Mouse (Mus musculus): ENCODE data around the gene Tssc4. TPM values are rescaled to one million over a fixed set of nuclear protein-coding genes. Genes with fewer than 3 reads are reported as not detected.

Gene Tssc4
- total RNA-seq, 2 experiments from 2014 or later, result 7.4 to 8.6 TPM

- no peak for DNase-seq
Observed at GRCm38 (mm10) chr7:143109696-143110095, 40.6 kb downstream of the Tssc4 start.

GRCm38 (mm10) chr7:143110803-143111202 is 41.8 kb downstream of the Tssc4 start:
- DNase-seq, result no peak

GRCm38 (mm10) chr7:143111719-143112118 is 42.7 kb downstream of the Tssc4 start:
- DNase-seq, result no peak

GRCm38 (mm10) chr7:143112395-143112794 is 43.3 kb downstream of the Tssc4 start:
- DNase-seq, result no peak

- DNase-seq, result no peak
Observed at GRCm38 (mm10) chr7:143114773-143115172, 45.7 kb downstream of the Tssc4 start.

- no peak for DNase-seq
Observed at GRCm38 (mm10) chr7:143116521-143116920, 47.5 kb downstream of the Tssc4 start.

GRCm38 (mm10) chr7:143119407-143119806 is 50.4 kb downstream of the Tssc4 start:
- no peak for DNase-seq

- no peak for DNase-seq
Observed at GRCm38 (mm10) chr7:143119826-143120225, 50.8 kb downstream of the Tssc4 start.

Other genes with a start within 250 kb of the Tssc4 start
- gene Th, start 138.1 kb upstream of the Tssc4 start, total RNA-seq (2021), result 1 to 10 TPM in 1 of 2 experiments, not detected in 1; 2.2 TPM
- gene Ascl2, start 100.0 kb upstream of the Tssc4 start, total RNA-seq (2021), result not detected
- gene Tspan32, start 64.2 kb upstream of the Tssc4 start, total RNA-seq (2021), result under 1 TPM; 0.23 to 0.27 TPM
- gene Cd81, start 16.5 kb upstream of the Tssc4 start, total RNA-seq (2021), result 100 to 1,000 TPM; 118 to 130 TPM
- gene Trpm5, start 25.4 kb downstream of the Tssc4 start, total RNA-seq (2021), result under 1 TPM in 1 of 2 experiments, not detected in 1; 0.13 TPM
- under 1 TPM; 0.33 to 0.80 TPM for gene Kcnq1, start 37.1 kb downstream of the Tssc4 start, total RNA-seq (2021)